Mouse (Mus musculus) neural tube, embryonic 12.5 days (tissue): Measurements from ENCODE around the gene AI464131. TPM values are rescaled to one million over a fixed set of nuclear protein-coding genes. Genes with fewer than 3 reads are reported as not detected.
A peak's percentile ranks its signal among the peaks of the same experiment; 100 is the strongest.

Experiments
- ATAC-seq: fragments of 200-750 bp; cut with Nextera tagmentation; 2 replicates; pipeline ENCODE4 v1.8.0; 2017; ENCODE audit warnings: low read depth, mild to moderate bottlenecking, moderate TSS enrichment, moderate library complexity; ENCODE audit not compliant: low FRiP score
- H3K27ac ChIP-seq: fragments of 300-500 bp; sonication (generic); 2 replicates; pipeline ENCODE4 v1.5.1; 2016
- H3K27me3 ChIP-seq: fragments of 300-500 bp; sonication (generic); replicated peaks from 2 replicates; pipeline ENCODE4 v1.6.1; 2016; ENCODE audit warnings: mild to moderate bottlenecking
- H3K36me3 ChIP-seq: fragments of 300-500 bp; sonication (generic); 2 replicates; pipeline ENCODE4 v1.6.1; 2016; ENCODE audit warnings: mild to moderate bottlenecking
- H3K4me1 ChIP-seq: fragments of 300-500 bp; sonication (generic); 2 replicates; pipeline ENCODE4 v1.6.1; 2016
- H3K4me2 ChIP-seq: fragments of 300-500 bp; sonication (generic); replicated peaks from 2 replicates; pipeline ENCODE4 v1.6.1; 2016; ENCODE audit warnings: mild to moderate bottlenecking
- H3K4me3 ChIP-seq: fragments of 300-500 bp; sonication (generic); 2 replicates; pipeline ENCODE4 v1.5.1; 2016
- H3K9ac ChIP-seq: fragments of 300-500 bp; sonication (generic); 2 replicates; pipeline ENCODE4 v1.6.1; 2016; ENCODE audit warnings: mild to moderate bottlenecking
- H3K9me3 ChIP-seq: fragments of 300-500 bp; sonication (generic); 2 replicates; pipeline ENCODE4 v1.6.1; 2016; ENCODE audit warnings: mild to moderate bottlenecking
- WGBS: fragments of 180-500 bp; shearing (Covaris S2); methylation state at CpG from one replicate; pipeline ENCODE4 v1.1.7; 2016; 5-methylcytosine and 5-hydroxymethylcytosine counted together
- polyA plus RNA-seq: library from polyadenylated mRNA; unstranded; fragments of >200 nt; fragmentation: Nextera tagmentation; extraction: Ambion mirVana; gene quantifications from 2 replicates; pipeline ENCODE4 v1.2.1, GENCODE M21; 2016

AI464131 gene
- polyA plus RNA-seq: 6.4 and 8.9 TPM in 2 replicates

DNA sequence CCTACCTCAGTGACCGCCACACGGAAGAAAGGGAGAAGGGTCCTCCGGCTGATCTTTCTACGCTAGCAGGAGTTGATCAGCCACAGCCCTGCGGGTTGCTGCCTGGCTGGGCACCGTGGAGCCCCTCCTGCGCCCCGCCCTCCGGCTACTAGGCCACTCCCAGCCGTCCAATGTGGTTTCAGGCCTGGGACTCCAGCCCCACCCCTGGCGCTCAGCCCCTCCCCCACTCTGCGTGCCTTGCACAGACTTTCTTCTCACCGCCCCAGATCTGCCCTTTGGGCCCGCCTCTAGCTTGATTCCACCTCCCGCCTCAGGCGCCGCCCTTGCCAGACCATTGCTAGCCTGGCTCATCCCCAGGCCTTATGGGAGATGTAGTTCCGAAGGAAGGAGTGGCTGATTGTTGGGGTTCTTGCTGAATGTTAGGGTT is at the start of gene AI464131:
Gene AI464131, minus strand, starts transcription at position 91 of the 427 bp plus-strand sequence.
- Histone ChIP-seq H3K27ac (no peak within 1 kb of the TSS), H3K4me1 (peaks cover 31% of the 10 kb centered on the region), H3K4me3 (peak within 1 kb of the TSS; percentile 41), H3K4me2 (peak within 1 kb of the TSS; percentile 69), H3K9ac (peak within 1 kb of the TSS; percentile 47), H3K9me3 (no peaks in the 10 kb centered on the region), H3K27me3 (peaks cover 44% of the 10 kb centered on the region), H3K36me3 (no peaks in the 10 kb centered on the region)
- peak; percentile 81 for ATAC-seq
- WGBS: 1% methylated on average over 18 of the region's 18 CpGs

- no peaks in the 10 kb centered on the region for H3K36me3 ChIP-seq
- peaks cover 28% of the 10 kb centered on the region for H3K4me1 ChIP-seq
- H3K9ac ChIP-seq: no peak overlapping the region
- H3K4me3 ChIP-seq: no peak overlapping the region
- no peaks in the 10 kb centered on the region for H3K27me3 ChIP-seq
- ATAC-seq: peak; percentile 44; the same call in 1 of the 2 replicates
- H3K27ac ChIP-seq: no peak overlapping the region
- H3K9me3 ChIP-seq: no peaks in the 10 kb centered on the region
- 40% methylated on average over 6 of the region's 6 CpGs for WGBS
- H3K4me2 ChIP-seq: no peak overlapping the region
These were observed 49.7 kb upstream of the AI464131 start for GRCm38 (mm10) chr4:41552529-41552928.

DNA sequence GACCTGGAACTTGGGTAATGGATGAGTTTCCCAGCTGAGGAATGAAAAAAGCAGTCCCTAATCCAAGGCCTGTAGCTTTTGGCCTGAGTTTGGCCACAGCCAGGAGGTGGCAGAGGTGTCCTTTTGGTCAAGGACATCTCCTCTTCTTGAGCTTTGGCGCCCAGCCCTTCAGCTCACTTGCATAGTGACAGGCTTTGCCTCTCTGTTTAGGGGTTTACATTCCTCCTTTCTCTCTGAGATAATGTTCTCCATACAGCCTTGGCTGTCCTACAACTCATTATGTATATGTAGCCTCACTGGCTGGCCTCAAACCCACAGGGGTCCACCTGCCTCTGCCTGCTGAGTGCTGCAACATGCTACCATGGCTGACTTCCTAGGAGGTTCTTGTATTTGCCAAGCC is 44.2 kb upstream of the AI464131 start:
- ATAC-seq: no peak
- Histone ChIP-seq H3K9me3 (no peaks in the 10 kb centered on the region), H3K4me2 (no peak overlapping the region), H3K27ac (no peak overlapping the region), H3K4me3 (no peak overlapping the region), H3K27me3 (no peaks in the 10 kb centered on the region), H3K4me1 (0 out of 2 replicates have a peak, but pooled peaks cover 14% of the 10 kb centered on the region), H3K36me3 (no peaks in the 10 kb centered on the region), H3K9ac (no peak overlapping the region)
- WGBS: 82% methylated on average over 1 of the region's 1 CpGs

- Histone ChIP-seq H3K4me2 (no peak overlapping the region), H3K4me3 (no peak overlapping the region), H3K27ac (no peak overlapping the region), H3K9ac (no peak overlapping the region), H3K36me3 (no peaks in the 10 kb centered on the region), H3K27me3 (no peaks in the 10 kb centered on the region), H3K9me3 (no peaks in the 10 kb centered on the region), H3K4me1 (0 out of 2 replicates have a peak, but pooled peaks cover 14% of the 10 kb centered on the region)
- ATAC-seq: no peak
- WGBS: 20% methylated on average over 8 of the region's 8 CpGs
These were observed 43.1 kb upstream of the AI464131 start for GRCm38 (mm10) chr4:41545985-41546384.

DNA sequence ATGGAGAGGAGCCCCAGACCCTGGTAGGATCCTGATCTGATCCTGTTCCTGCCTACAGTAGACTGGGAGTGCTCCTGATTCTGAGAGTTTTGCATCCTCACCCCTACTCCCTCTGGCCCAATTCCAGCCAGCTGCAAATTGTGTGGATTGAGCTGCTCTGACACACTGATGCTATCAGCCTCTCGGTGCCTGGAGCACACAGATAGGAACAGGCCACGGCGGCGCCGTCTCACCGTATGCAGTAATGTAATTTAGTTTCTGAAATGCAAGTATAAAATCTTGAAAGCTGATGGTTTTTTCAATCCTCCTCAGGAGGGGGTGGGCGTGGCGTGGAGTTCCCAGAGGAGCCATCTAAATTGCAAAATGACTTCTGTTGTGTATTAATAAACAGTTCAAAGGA is 39.3 kb upstream of the AI464131 start:
- Histone ChIP-seq H3K27ac (no peak overlapping the region), H3K4me1 (0 out of 2 replicates have a peak, but pooled peaks cover 14% of the 10 kb centered on the region), H3K9ac (no peak overlapping the region), H3K9me3 (no peaks in the 10 kb centered on the region), H3K4me3 (no peak overlapping the region), H3K27me3 (no peaks in the 10 kb centered on the region), H3K36me3 (peaks cover 6% of the 10 kb centered on the region; the same call in 1 of the 2 replicates), H3K4me2 (no peak overlapping the region)
- no peak for ATAC-seq
- WGBS: 85% methylated on average over 8 of the region's 8 CpGs

DNA sequence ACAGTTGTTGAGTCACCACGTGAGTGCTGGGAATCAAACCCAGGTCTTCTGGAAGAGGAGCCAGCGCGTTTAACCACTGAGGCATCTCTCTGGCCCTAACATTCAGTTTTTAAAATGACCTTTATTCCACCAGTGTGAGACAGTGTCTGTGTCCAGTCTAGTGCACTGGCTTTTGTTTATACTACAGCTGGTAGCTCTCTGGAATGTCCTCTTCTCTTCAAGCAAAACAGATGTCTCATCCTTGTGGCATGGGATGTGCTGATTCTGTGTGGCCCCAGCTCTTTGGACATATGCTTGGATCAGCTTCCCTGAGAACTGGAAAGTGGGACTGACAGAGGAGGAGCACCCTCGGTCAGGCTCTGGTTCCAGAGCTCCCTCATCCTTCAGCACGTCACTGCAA is 32.0 kb upstream of the AI464131 start:
- peaks cover 6% of the 10 kb centered on the region; the same call in 1 of the 2 replicates for H3K36me3 ChIP-seq
- H3K4me3 ChIP-seq: no peak overlapping the region
- H3K4me2 ChIP-seq: no peak overlapping the region
- no peak overlapping the region for H3K9ac ChIP-seq
- H3K4me1 ChIP-seq: peaks cover 21% of the 10 kb centered on the region
- H3K27me3 ChIP-seq: no peaks in the 10 kb centered on the region
- no peak for ATAC-seq
- no peak overlapping the region for H3K27ac ChIP-seq
- H3K9me3 ChIP-seq: no peaks in the 10 kb centered on the region
- 79% methylated on average over 5 of the region's 5 CpGs for WGBS

GRCm38 (mm10) chr4:41532420-41532819 is 29.5 kb upstream of the AI464131 start:
- WGBS: 32% methylated on average over 6 of the region's 6 CpGs
- no peak for ATAC-seq
- H3K9me3 ChIP-seq: no peaks in the 10 kb centered on the region
- H3K27me3 ChIP-seq: no peaks in the 10 kb centered on the region
- no peak overlapping the region for H3K27ac ChIP-seq
- H3K4me1 ChIP-seq: peaks cover 38% of the 10 kb centered on the region
- no peak overlapping the region for H3K4me2 ChIP-seq
- H3K9ac ChIP-seq: no peak overlapping the region
- H3K36me3 ChIP-seq: no peaks in the 10 kb centered on the region
- no peak overlapping the region for H3K4me3 ChIP-seq

- peaks cover 51% of the 10 kb centered on the region for H3K4me1 ChIP-seq
- 11% methylated on average over 8 of the region's 8 CpGs for WGBS
- H3K4me2 ChIP-seq: no peak overlapping the region
- no peaks in the 10 kb centered on the region for H3K36me3 ChIP-seq
- H3K4me3 ChIP-seq: no peak overlapping the region
- no peaks in the 10 kb centered on the region for H3K9me3 ChIP-seq
- ATAC-seq: no peak
- no peaks in the 10 kb centered on the region for H3K27me3 ChIP-seq
- no peak overlapping the region for H3K9ac ChIP-seq
- H3K27ac ChIP-seq: no peak overlapping the region
These were observed 25.1 kb upstream of the AI464131 start for GRCm38 (mm10) chr4:41527996-41528395.

GRCm38 (mm10) chr4:41527076-41527475 is 24.2 kb upstream of the AI464131 start:
- Histone ChIP-seq H3K27ac (no peak overlapping the region), H3K4me2 (peak overlapping the region; percentile 30; the same call in 1 of the 2 replicates), H3K9ac (0 out of 2 replicates have a peak overlapping the region, but pooled peaks have one; percentile 17), H3K4me1 (peaks cover 47% of the 10 kb centered on the region), H3K9me3 (no peaks in the 10 kb centered on the region), H3K27me3 (no peaks in the 10 kb centered on the region), H3K4me3 (no peak overlapping the region), H3K36me3 (no peaks in the 10 kb centered on the region)
- no peak for ATAC-seq
- 10% methylated on average over 13 of the region's 13 CpGs for WGBS

DNA sequence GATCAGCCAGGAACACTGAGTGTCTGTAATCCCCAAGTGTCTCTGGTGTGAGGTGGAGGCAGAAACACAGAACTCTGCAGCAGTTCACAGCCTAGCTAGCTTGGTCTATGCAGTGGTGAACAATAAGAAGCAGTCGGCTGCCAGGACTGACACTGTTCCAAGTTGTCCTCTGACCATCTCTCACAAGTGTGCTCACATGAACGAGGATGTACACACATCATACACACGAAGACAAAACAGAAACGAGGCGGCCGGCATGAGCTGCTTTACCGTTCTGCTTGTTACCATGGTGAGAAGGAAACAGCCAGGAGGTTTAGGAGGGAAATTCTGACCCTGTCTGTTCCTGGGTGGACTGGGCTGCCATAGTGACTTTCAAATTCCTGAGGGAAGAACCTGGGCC is 23.7 kb upstream of the AI464131 start:
- H3K27ac ChIP-seq: no peak overlapping the region
- peaks cover 5% of the 10 kb centered on the region; the same call in 1 of the 2 replicates for H3K36me3 ChIP-seq
- H3K4me3 ChIP-seq: no peak overlapping the region
- ATAC-seq: no peak
- H3K9me3 ChIP-seq: no peaks in the 10 kb centered on the region
- peaks cover 42% of the 10 kb centered on the region for H3K4me1 ChIP-seq
- WGBS: 33% methylated on average over 7 of the region's 7 CpGs
- H3K27me3 ChIP-seq: no peaks in the 10 kb centered on the region
- 0 out of 2 replicates have a peak overlapping the region, but pooled peaks have one; percentile 17 for H3K9ac ChIP-seq
- peak overlapping the region; percentile 30; the same call in 1 of the 2 replicates for H3K4me2 ChIP-seq

- no peak overlapping the region for H3K27ac ChIP-seq
- no peak overlapping the region for H3K4me2 ChIP-seq
- no peaks in the 10 kb centered on the region for H3K9me3 ChIP-seq
- H3K4me1 ChIP-seq: peaks cover 30% of the 10 kb centered on the region
- peaks cover 17% of the 10 kb centered on the region; the same call in 1 of the 2 replicates for H3K36me3 ChIP-seq
- H3K27me3 ChIP-seq: 0 out of 2 replicates have a peak, but pooled peaks cover 3% of the 10 kb centered on the region
- no peak overlapping the region for H3K4me3 ChIP-seq
- H3K9ac ChIP-seq: no peak overlapping the region
- WGBS: 75% methylated on average over 9 of the region's 9 CpGs
- no peak for ATAC-seq
These were observed 22.0 kb upstream of the AI464131 start for GRCm38 (mm10) chr4:41524829-41525228.

DNA sequence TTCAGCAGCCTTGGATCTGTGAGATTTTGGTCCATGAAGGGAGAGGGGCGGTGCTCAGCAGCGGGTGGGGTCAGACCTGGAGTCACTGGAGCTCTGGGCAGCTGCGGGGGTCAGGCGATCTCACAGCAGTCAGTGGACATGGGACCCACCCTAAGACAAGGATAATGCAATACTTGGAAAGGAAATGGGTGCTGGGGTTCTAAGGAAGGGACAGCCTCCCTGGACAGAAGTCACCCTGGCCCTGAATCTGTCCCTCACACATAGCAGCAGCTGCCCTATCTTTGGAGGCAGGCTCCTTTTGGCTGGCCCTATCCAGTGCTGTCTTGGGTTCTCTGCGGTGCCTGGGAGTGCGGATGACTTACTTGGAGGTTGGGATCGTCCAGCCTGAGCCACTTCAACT is 21.0 kb upstream of the AI464131 start:
- WGBS: 85% methylated on average over 7 of the region's 7 CpGs
- no peak for ATAC-seq

GRCm38 (mm10) chr4:41522788-41523187 is 19.9 kb upstream of the AI464131 start:
- Histone ChIP-seq H3K27me3 (peaks cover 6% of the 10 kb centered on the region; the same call in 1 of the 2 replicates), H3K9me3 (no peaks in the 10 kb centered on the region), H3K9ac (no peak overlapping the region), H3K4me1 (peaks cover 16% of the 10 kb centered on the region), H3K4me3 (no peak overlapping the region), H3K27ac (no peak overlapping the region), H3K4me2 (no peak overlapping the region), H3K36me3 (peaks cover 36% of the 10 kb centered on the region)
- 61% methylated on average over 5 of the region's 5 CpGs for WGBS
- no peak for ATAC-seq

More for the DNA sequence above, 21.0 kb upstream of the AI464131 start:
- Histone ChIP-seq H3K9me3 (no peaks in the 10 kb centered on the region), H3K36me3 (peaks cover 26% of the 10 kb centered on the region), H3K9ac (no peak overlapping the region), H3K4me2 (no peak overlapping the region), H3K27ac (no peak overlapping the region), H3K4me1 (peaks cover 26% of the 10 kb centered on the region), H3K27me3 (peaks cover 6% of the 10 kb centered on the region; the same call in 1 of the 2 replicates), H3K4me3 (no peak overlapping the region)
